In genomic region chr14:61889626-61890025, GRCm38 (mm10) we compare ENCODE assay signal across 14 mouse cellular contexts.
"Had no signal": no experiment of that assay in that cellular context is flagged by ENCODE, and none has a peak within 500 bp of the region (broad histone marks: within the 10 kb centered on the region; RNA-seq: fewer than 3 reads in every experiment).

No protein-coding gene starts in this region.

- ATAC-seq: midbrain, embryonic 16.5 days had no signal

- H3K4me3 ChIP-seq: limb, embryonic 13.5 days; midbrain, embryonic 12.5 days; neural tube, embryonic 13.5 days; stomach, embryonic 15.5 days had no signal

- H3K9ac ChIP-seq: limb, embryonic 13.5 days; liver, embryonic 14.5 days; midbrain, embryonic 12.5 days; neural tube, embryonic 13.5 days; stomach, embryonic 15.5 days had no signal

- DNase-seq: kidney, postnatal 36 days; layer of hippocampus, adult 9-11 months; layer of hippocampus, postnatal 36 days; lung, adult 18-20 months; retina, postnatal 1 day; right cerebral cortex, postnatal 4 days; thymus, postnatal 36 days had no signal

- H3K27me3 ChIP-seq: limb, embryonic 13.5 days; midbrain, embryonic 12.5 days; neural tube, embryonic 13.5 days; stomach, embryonic 15.5 days had no signal

- H3K4me1 ChIP-seq: midbrain, embryonic 12.5 days; neural tube, embryonic 13.5 days; stomach, embryonic 15.5 days had no signal

- H3K36me3 ChIP-seq: limb, embryonic 13.5 days; midbrain, embryonic 12.5 days; neural tube, embryonic 13.5 days; stomach, embryonic 15.5 days had no signal

- H3K27ac ChIP-seq: kidney, postnatal 0 days; limb, embryonic 13.5 days; liver, embryonic 14.5 days; midbrain, embryonic 12.5 days; neural tube, embryonic 13.5 days; stomach, embryonic 15.5 days had no signal

- H3K4me2 ChIP-seq: limb, embryonic 13.5 days; midbrain, embryonic 12.5 days; neural tube, embryonic 13.5 days; stomach, embryonic 15.5 days had no signal

- H3K9me3 ChIP-seq: limb, embryonic 13.5 days; midbrain, embryonic 12.5 days; neural tube, embryonic 13.5 days; stomach, embryonic 15.5 days had no signal
